Mouse (Mus musculus) intestine, embryonic 16.5 days (tissue): ENCODE results near the gene Cct6b. TPM values are rescaled to one million over a fixed set of nuclear protein-coding genes. Genes with fewer than 3 reads are reported as not detected.

ENCODE experiments used
- ATAC-seq: fragments of 200-750 bp; cut with Nextera tagmentation; 2 replicates; pipeline ENCODE4 v1.8.0; 2017; ENCODE audit warnings: moderate TSS enrichment, moderate library complexity
- H3K27ac ChIP-seq: fragments of 300-500 bp; sonication (generic); 2 replicates; pipeline ENCODE4 v1.5.1; 2014; ENCODE audit warnings: mild to moderate bottlenecking, low read length
- H3K27me3 ChIP-seq: fragments of 300-500 bp; sonication (generic); replicated peaks from 2 replicates; pipeline ENCODE4 v1.6.1; 2014; ENCODE audit warnings: low read length, control low read depth, mixed read lengths; ENCODE audit not compliant: control insufficient read depth, insufficient read depth
- H3K36me3 ChIP-seq: fragments of 300-500 bp; sonication (generic); 2 replicates; pipeline ENCODE4 v1.6.1; 2014; ENCODE audit warnings: low read length, control low read depth; ENCODE audit not compliant: control insufficient read depth, insufficient read depth
- H3K4me1 ChIP-seq: fragments of 300-500 bp; sonication (generic); 2 replicates; pipeline ENCODE4 v1.6.1; 2014; ENCODE audit warnings: low read length, control low read depth, mixed read lengths; ENCODE audit not compliant: control insufficient read depth, insufficient read depth
- H3K4me2 ChIP-seq: fragments of 300-500 bp; sonication (generic); 2 replicates; pipeline ENCODE4 v1.6.1; 2014; ENCODE audit warnings: low read depth, low read length, control low read depth
- H3K4me3 ChIP-seq: fragments of 300-500 bp; sonication (generic); 2 replicates; pipeline ENCODE4 v1.5.1; 2014; ENCODE audit warnings: mild to moderate bottlenecking, low read length
- H3K9ac ChIP-seq: fragments of 300-500 bp; sonication (generic); 2 replicates; pipeline ENCODE4 v1.6.1; 2014; ENCODE audit warnings: low read depth, low read length
- H3K9me3 ChIP-seq: fragments of 300-500 bp; sonication (generic); 2 replicates; pipeline ENCODE4 v1.6.1; 2016; ENCODE audit warnings: low read length, control low read depth; ENCODE audit not compliant: control insufficient read depth
- WGBS: fragments of 180-500 bp; shearing (Covaris S2); extraction: QIAGEN DNeasy Blood & Tissue Kit; methylation state at CpG from one replicate; pipeline ENCODE4 v1.1.7; 2014; 5-methylcytosine and 5-hydroxymethylcytosine counted together
- polyA plus RNA-seq: library from polyadenylated mRNA; unstranded; fragments of >200 nt; fragmentation: Nextera tagmentation; extraction: Ambion mirVana; gene quantifications from 2 replicates; pipeline ENCODE4 v1.2.1, GENCODE M21; 2015

Cct6b gene
- 0.34 and 0.49 TPM in 2 replicates for polyA plus RNA-seq

- Histone ChIP-seq H3K4me1 (peaks cover 10% of the 10 kb centered on the region), H3K9me3 (no peaks in the 10 kb centered on the region), H3K4me3 (peak within 1 kb of the TSS; percentile 87), H3K27me3 (no peaks in the 10 kb centered on the region), H3K27ac (peak within 1 kb of the TSS; percentile 89), H3K4me2 (peak within 1 kb of the TSS; percentile 81), H3K36me3 (no peaks in the 10 kb centered on the region), H3K9ac (peak within 1 kb of the TSS; percentile 88)
- WGBS, result under 1% methylated on average over 44 of the region's 44 CpGs
- peak; percentile 100 for ATAC-seq
Observed at GRCm38 (mm10) chr11:82763742-82764437, at the start of gene Cct6b, which contains the start of gene Zfp830. Gene Cct6b, minus strand, starts transcription at chr11:82764321. Gene Zfp830, plus strand, starts transcription at chr11:82764345.

GRCm38 (mm10) chr11:82808485-82808884 is 44.4 kb upstream of the Cct6b start:
- no peak for ATAC-seq
- 80% methylated on average over 5 of the region's 5 CpGs for WGBS
- H3K27me3 ChIP-seq, result no peaks in the 10 kb centered on the region
- no peak overlapping the region for H3K4me2 ChIP-seq
- H3K27ac ChIP-seq, result no peak overlapping the region
- H3K9me3 ChIP-seq, result no peaks in the 10 kb centered on the region
- H3K36me3 ChIP-seq, result no peaks in the 10 kb centered on the region; the same call in 1 of the 2 replicates
- 0 out of 2 replicates have a peak, but pooled peaks cover 2% of the 10 kb centered on the region for H3K4me1 ChIP-seq
- H3K4me3 ChIP-seq, result no peak overlapping the region
- H3K9ac ChIP-seq, result no peak overlapping the region

GRCm38 (mm10) chr11:82807370-82807769 is 43.2 kb upstream of the Cct6b start:
- Histone ChIP-seq H3K27ac (no peak overlapping the region), H3K4me2 (no peak overlapping the region), H3K9ac (no peak overlapping the region), H3K4me3 (no peak overlapping the region), H3K4me1 (no peaks in the 10 kb centered on the region), H3K36me3 (no peaks in the 10 kb centered on the region; the same call in 1 of the 2 replicates), H3K9me3 (no peaks in the 10 kb centered on the region), H3K27me3 (no peaks in the 10 kb centered on the region)
- WGBS, result 66% methylated on average over 3 of the region's 3 CpGs
- ATAC-seq, result no peak

GRCm38 (mm10) chr11:82806656-82807055 is 42.5 kb upstream of the Cct6b start:
- no peaks in the 10 kb centered on the region for H3K4me1 ChIP-seq
- no peak overlapping the region for H3K4me3 ChIP-seq
- H3K27me3 ChIP-seq, result no peaks in the 10 kb centered on the region
- ATAC-seq, result no peak
- 67% methylated on average over 3 of the region's 3 CpGs for WGBS
- H3K9me3 ChIP-seq, result no peaks in the 10 kb centered on the region
- no peak overlapping the region for H3K4me2 ChIP-seq
- H3K27ac ChIP-seq, result no peak overlapping the region
- H3K36me3 ChIP-seq, result no peaks in the 10 kb centered on the region; the same call in 1 of the 2 replicates
- H3K9ac ChIP-seq, result no peak overlapping the region

GRCm38 (mm10) chr11:82783453-82783852 is 19.3 kb upstream of the Cct6b start:
- Histone ChIP-seq H3K27me3 (no peaks in the 10 kb centered on the region), H3K4me2 (no peak overlapping the region), H3K27ac (0 out of 2 replicates have a peak overlapping the region, but pooled peaks have one; percentile 11), H3K9me3 (no peaks in the 10 kb centered on the region), H3K36me3 (0 out of 2 replicates have a peak, but pooled peaks cover 10% of the 10 kb centered on the region), H3K4me1 (peaks cover 8% of the 10 kb centered on the region; the same call in 1 of the 2 replicates), H3K4me3 (no peak overlapping the region), H3K9ac (no peak overlapping the region; the same call in 1 of the 2 replicates)
- ATAC-seq, result no peak
- WGBS, result 89% methylated on average over 11 of the region's 11 CpGs

GRCm38 (mm10) chr11:82782197-82782596 is 18.1 kb upstream of the Cct6b start:
- peaks cover 8% of the 10 kb centered on the region; the same call in 1 of the 2 replicates for H3K4me1 ChIP-seq
- peak overlapping the region; percentile 92 for H3K4me3 ChIP-seq
- 0 out of 2 replicates have a peak, but pooled peaks cover 5% of the 10 kb centered on the region for H3K36me3 ChIP-seq
- no peak for ATAC-seq
- H3K9me3 ChIP-seq, result no peaks in the 10 kb centered on the region
- peak overlapping the region; percentile 97 for H3K9ac ChIP-seq
- H3K27me3 ChIP-seq, result no peaks in the 10 kb centered on the region
- H3K4me2 ChIP-seq, result peak overlapping the region; percentile 66
- peak overlapping the region; percentile 95; the same call in 1 of the 2 replicates for H3K27ac ChIP-seq
- 39% methylated on average over 6 of the region's 6 CpGs for WGBS

- no peaks in the 10 kb centered on the region for H3K9me3 ChIP-seq
- peak within 1 kb of the TSS; percentile 97 for H3K9ac ChIP-seq
- H3K4me1 ChIP-seq, result peaks cover 8% of the 10 kb centered on the region; the same call in 1 of the 2 replicates
- 0 out of 2 replicates have a peak, but pooled peaks cover 3% of the 10 kb centered on the region for H3K36me3 ChIP-seq
- peak within 1 kb of the TSS; percentile 92 for H3K4me3 ChIP-seq
- peak within 1 kb of the TSS; percentile 66 for H3K4me2 ChIP-seq
- peak; percentile 96 for ATAC-seq
- under 1% methylated on average over 90 of the region's 90 CpGs for WGBS
- peak within 1 kb of the TSS; percentile 95 for H3K27ac ChIP-seq
- no peaks in the 10 kb centered on the region for H3K27me3 ChIP-seq
Observed at GRCm38 (mm10) chr11:82780983-82781903, 17.1 kb upstream of the Cct6b start, which contains the start of gene Lig3. Gene Lig3, plus strand, starts transcription at chr11:82781108.

- peak overlapping the region; percentile 54 for H3K4me2 ChIP-seq
- H3K9me3 ChIP-seq, result no peaks in the 10 kb centered on the region
- peak overlapping the region; percentile 97 for H3K9ac ChIP-seq
- peak overlapping the region; percentile 92 for H3K4me3 ChIP-seq
- no peak for ATAC-seq
- H3K27ac ChIP-seq, result peak overlapping the region; percentile 66
- 0 out of 2 replicates have a peak, but pooled peaks cover under 1% of the 10 kb centered on the region for H3K36me3 ChIP-seq
- no peaks in the 10 kb centered on the region for H3K27me3 ChIP-seq
- H3K4me1 ChIP-seq, result peaks cover 8% of the 10 kb centered on the region; the same call in 1 of the 2 replicates
- WGBS, result 38% methylated on average over 5 of the region's 5 CpGs
Observed at GRCm38 (mm10) chr11:82780134-82780533, 16.0 kb upstream of the Cct6b start.
